Mouse (Mus musculus) right cerebral cortex, postnatal 14 days (tissue): ENCODE measurements at regions not wholly inside any gene's neighbourhood (a gene's known extent, or its start where the extent isn't known, plus 50 kb on each side); places are given as distances from the start of the nearest gene placed in this dataset.

ENCODE experiments used
- DNase-seq: peaks from one replicate; pipeline ENCODE4 v3.0.0; 2022

- DNase-seq: no peak
These were observed 54.3 kb upstream of the Nrbf2 start for GRCm38 (mm10) chr10:67339371-67339929.

DNA sequence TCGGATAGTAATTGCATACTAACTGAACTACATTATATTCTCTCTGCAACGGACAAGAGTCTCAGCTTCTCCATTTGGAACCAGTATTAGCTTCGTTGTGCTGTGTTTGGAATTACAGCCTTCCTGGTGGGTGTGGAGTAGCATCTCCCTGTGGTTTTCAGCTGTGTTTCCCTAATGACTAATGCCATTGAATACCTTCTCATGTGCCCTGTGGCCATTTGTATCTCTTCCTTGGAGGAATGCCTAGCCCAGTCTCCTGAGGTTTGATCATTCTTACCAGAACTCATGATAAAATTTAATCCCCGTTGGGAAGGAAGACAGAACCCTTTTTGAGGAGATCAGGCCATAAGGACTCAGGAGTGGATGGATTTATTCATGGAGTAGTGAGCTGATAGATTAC is 59.6 kb upstream of the Nrbf2 start:
- no peak for DNase-seq

GRCm38 (mm10) chr10:67350956-67351355 is 65.9 kb upstream of the Nrbf2 start:
- DNase-seq: no peak

DNA sequence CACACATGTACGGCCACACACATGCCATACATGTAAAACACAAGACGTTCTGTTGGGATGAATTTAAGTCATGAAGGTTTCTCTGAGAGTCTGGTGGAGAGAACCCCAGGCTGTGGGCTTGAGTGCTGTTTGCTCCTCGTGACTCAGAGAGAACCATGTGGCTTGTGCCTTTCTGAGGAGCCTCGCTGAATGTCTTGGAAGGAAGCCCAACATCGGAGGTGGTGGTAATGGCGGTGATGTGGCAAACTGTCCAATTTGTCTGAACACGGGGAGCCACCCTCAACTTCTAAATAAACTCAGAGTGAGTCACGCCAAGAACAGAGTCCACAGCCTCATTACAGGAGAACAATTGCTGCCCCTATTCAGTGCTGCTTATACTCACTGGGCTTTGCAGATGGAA is 75.7 kb upstream of the Nrbf2 start:
- DNase-seq: peak; percentile 36

DNA sequence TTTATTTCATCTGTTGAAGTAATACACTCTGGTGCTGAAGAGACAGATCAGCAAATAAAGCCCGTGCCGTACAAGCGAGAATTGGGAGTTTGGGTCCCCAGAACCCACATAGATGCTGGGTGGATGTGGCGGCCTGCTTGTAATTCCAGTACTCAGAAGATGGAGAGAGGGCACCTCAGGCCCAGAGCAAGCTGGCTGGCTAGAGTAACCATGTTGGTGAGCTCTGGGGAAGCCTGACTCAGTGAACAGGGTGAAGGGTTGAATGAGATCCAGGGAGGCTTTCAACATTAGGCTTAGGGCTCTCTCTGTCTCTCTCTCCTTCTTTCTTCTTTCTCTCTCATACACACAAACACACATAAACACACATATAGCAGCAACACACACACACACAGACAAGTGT is 76.2 kb upstream of the Nrbf2 start:
- no peak for DNase-seq

GRCm38 (mm10) chr10:67364595-67364994 is 79.5 kb upstream of the Nrbf2 start:
- DNase-seq: no peak

GRCm38 (mm10) chr10:67365158-67365557 is 80.1 kb upstream of the Nrbf2 start:
- no peak for DNase-seq

DNA sequence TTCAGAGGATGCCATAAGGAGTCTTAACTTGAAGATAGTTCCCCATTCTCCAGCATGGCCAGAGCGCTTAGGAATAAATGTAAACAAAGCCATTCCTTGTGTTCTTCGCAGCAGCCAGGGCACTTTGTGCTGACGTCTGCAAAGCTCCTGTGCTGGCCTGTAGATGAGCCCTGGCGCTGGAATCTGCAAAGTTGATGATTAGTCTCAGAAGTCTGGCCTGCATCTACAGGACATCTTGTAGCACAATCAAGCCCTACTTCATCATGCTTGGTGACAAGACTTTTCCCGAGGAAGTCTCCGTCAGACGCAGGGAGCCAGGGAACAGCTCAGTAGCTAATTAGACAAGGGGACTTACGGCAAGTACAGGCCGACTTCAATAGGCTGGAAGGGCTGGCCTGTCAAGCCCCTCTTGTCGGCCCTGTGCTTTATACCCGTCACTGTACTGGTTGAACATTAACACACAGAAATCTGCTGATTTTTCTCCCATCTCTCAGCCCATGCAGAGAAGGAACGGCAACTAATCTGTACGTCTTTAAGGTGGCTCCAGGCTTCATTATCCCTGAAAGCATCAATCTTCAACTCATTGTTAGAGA is 87.6 kb upstream of the Nrbf2 start:
- no peak for DNase-seq

DNA sequence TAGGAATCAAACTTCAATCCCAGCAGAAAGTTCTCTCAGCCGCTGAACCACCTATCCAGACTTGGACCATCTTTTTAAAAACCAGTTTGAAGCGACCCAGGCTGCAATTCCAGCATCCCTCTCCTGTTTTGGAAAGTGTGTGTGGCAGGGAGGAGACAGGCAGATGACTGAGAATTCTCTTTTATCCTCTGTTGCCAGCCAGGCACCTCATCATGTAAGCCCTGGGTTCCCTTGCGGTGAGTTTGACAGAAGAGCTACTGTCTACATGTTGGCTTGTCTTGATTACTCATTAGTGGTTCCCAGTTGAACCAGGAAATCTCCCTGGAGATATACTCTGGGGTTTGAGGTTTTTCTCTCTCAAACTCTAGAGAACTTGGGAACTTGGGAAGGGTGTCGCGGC is 91.5 kb upstream of the Nrbf2 start:
- no peak for DNase-seq

GRCm38 (mm10) chr10:67377643-67378223 is 92.6 kb upstream of the Nrbf2 start:
- no peak for DNase-seq

GRCm38 (mm10) chr10:67380174-67380573 is 95.1 kb upstream of the Nrbf2 start:
- no peak for DNase-seq

DNA sequence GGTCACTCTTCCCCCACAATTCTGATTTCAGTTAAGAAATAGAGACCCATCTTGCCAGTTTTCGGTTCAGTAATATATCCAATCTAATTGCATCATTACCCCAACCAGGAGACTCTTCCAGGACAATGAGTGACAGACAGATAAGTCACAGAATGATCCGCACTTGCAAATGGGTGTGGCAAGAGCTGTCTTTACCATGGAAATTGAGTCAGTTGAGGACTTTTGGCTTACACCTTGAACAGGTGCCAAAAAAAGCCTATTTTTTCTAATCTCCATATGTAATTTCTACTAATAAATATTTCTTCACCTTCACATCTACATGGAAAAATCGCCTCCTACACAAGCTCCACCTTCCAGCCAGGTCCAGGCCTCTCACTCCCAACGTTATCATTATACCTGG is 98.2 kb upstream of the Nrbf2 start:
- DNase-seq: no peak

GRCm38 (mm10) chr10:67383802-67384567 is 98.9 kb upstream of the Nrbf2 start:
- DNase-seq: no peak

DNA sequence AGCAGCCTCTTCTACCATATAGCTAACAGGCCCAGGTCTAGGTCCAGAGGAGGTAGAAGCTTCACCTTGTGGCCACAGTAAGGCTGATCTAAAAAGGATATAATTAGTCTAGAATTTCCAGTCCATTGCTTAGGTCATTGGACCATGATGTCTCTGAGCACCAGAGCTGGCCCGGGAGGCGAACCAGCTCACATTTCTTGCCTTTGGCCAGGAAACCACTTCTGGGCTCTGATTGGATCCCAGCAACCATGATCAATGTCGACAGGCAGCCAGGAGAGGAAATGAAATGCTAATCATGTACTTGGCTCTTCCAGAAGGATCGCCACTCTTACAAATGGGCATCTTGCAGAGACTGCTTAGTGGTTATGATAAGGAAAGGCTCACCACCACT is 99.5 kb upstream of the Nrbf2 start:
- no peak for DNase-seq

DNA sequence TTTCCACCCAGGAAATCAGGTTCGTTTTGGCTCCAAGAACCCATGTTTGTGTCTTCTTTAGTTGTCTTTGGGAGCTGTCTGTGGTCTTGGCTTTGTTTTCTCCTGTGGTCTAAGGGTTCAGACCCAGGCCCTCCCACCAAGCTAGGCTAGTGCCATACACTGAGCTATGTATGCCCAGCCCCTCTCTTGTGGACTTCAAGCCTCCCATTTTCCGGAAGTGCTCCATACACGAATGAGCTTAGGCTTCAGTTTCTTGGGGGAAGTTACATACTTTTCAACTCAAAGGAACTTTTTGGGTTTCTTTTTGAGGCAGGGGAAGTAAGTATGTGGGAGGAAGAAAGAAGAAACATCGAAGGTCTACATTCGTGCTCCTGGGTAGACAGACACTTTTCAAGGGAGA is 100.9 kb upstream of the Nrbf2 start:
- DNase-seq: no peak

DNA sequence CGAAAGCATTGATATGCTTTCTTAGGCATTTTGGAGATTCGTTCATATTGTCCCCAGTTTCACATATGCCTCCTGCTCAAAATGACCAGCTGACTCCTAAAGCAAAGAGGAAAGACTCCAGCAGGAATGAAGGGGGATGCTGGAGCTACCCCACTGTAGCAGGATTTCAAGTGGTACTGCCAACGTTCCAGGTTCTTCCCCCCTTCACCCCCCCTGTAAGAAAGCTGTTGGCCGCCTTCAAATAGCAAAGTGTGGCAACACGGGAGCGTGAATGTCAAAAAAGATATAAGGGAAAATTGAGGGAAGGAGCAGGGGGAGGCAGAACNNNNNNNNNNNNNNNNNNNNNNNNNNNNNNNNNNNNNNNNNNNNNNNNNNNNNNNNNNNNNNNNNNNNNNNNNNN is 103.7 kb upstream of the Nrbf2 start:
- DNase-seq: no peak

- DNase-seq: no peak
These were observed 115.3 kb upstream of the Nrbf2 start for GRCm38 (mm10) chr10:67400434-67400833.

- DNase-seq: no peak
These were observed 116.3 kb upstream of the Nrbf2 start for GRCm38 (mm10) chr10:67401409-67401808.

DNA sequence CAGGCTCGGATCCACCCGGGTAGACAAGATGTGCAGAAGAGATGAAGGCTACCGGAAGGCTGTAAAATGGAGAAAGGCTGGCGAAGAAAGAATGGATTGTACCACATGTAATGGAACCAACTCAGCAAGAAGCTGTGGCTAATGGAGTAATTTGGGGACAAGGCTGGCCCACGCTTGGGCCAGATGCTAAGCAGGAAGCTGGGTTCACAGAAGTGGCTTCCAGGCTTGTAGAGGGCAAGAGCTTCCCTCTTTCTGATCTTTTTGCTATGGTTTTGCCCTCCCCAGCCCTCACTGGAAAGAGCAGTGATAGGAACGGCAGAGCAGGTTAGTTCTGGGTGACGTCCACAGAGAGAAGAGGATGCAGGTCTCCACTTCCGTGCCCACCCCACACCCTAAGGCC is 117.7 kb upstream of the Egr2 start:
- no peak for DNase-seq

GRCm38 (mm10) chr10:67420761-67421160 is 114.5 kb upstream of the Egr2 start:
- DNase-seq: no peak

- no peak for DNase-seq
These were observed 109.9 kb upstream of the Egr2 start for GRCm38 (mm10) chr10:67425407-67425806.

- no peak for DNase-seq
These were observed 108.1 kb upstream of the Egr2 start for GRCm38 (mm10) chr10:67427220-67427619.

DNA sequence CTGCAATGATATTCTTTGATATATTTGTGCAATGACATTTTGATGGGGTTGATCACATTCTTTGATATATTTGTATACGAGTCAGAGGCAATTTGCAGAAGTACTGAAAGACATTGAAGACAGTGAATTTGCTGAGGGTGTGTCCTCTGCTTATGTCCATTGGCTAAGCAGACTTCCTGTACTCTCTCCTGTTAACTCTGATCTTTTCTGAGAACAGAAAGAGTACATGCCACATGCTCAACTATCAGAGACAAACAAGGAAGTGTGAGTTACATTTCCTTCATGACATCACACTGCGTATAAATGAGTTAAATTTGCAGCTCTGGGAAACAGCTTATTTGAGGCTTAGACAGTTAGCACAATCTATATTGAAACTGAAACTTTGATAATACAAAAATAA is 104.5 kb upstream of the Egr2 start:
- no peak for DNase-seq

DNA sequence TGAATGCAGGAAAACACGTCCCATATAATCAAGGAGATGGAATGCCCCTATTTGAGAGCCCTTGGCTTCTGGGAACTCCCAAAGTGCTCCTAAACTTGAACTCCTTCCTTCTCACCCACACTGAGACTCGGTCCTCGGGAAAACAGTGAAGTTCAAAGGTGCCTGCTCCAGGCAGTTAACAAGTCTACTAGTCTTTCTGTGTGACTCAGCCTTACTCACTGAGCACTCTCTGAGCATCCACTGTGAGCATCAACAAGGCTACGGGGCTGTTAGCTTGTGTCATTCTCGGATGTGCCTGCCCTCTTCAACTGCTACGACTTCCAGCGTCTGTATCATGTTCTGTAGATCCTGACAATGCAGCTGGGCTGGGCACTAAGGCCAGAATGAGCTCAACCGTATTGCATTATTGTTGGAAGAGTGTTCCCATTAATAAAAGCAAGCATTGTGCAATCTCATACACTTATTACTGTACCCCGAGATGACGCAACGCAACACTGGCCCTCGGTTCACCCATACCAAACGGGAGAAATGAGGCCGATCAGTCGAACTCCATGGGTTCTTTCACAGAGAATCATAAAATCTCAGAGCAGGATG is 96.1 kb upstream of the Egr2 start:
- no peak for DNase-seq
